Mouse (Mus musculus) myocyte (in vitro differentiated cells): ENCODE data around the gene Lrrc75a.

ENCODE experiments used
- E2F4 ChIP-seq: IDR thresholded peaks from one replicate; pipeline ENCODE4 v1.6.1; 2011; ENCODE audit warnings: mild to moderate bottlenecking, control low read depth, moderate library complexity; ENCODE audit not compliant: insufficient read depth
- MAX ChIP-seq: IDR thresholded peaks from one replicate; pipeline ENCODE4 v1.6.1; 2011; ENCODE audit warnings: low read depth, mild to moderate bottlenecking, control low read depth
- MYOD1 ChIP-seq, 3 experiments: IDR thresholded peaks; one replicate each; pipeline ENCODE4 v1.6.1; 2011; ENCODE audit warnings: control low read depth in 2 of 3, low read depth in 2 of 3, mild to moderate bottlenecking in 2 of 3, moderate library complexity in 1 of 3; ENCODE audit not compliant: insufficient read length in 2 of 3, control insufficient read depth in 1 of 3
- POLR2A ChIP-seq: IDR thresholded peaks from one replicate; pipeline ENCODE4 v1.6.1; 2011; ENCODE audit warnings: low read depth, mild to moderate bottlenecking, control low read depth, moderate library complexity; ENCODE audit not compliant: insufficient read length
- POLR2AphosphoS2 ChIP-seq: IDR thresholded peaks from one replicate; pipeline ENCODE4 v1.6.1; 2011; ENCODE audit warnings: low read depth, control low read depth; ENCODE audit not compliant: insufficient read length
- REST ChIP-seq: IDR thresholded peaks from one replicate; pipeline ENCODE4 v1.6.1; 2011; ENCODE audit warnings: mild to moderate bottlenecking, control low read depth, moderate library complexity; ENCODE audit not compliant: insufficient read depth, insufficient read length
- SRF ChIP-seq: IDR thresholded peaks from one replicate; pipeline ENCODE4 v1.6.1; 2011; ENCODE audit warnings: low read depth; ENCODE audit not compliant: control insufficient read depth, insufficient read length
- TCF12 ChIP-seq: IDR thresholded peaks from one replicate; pipeline ENCODE4 v1.6.1; 2011; ENCODE audit warnings: mild to moderate bottlenecking, control low read depth; ENCODE audit not compliant: poor library complexity, insufficient read depth, severe bottlenecking
- TCF3 ChIP-seq: IDR thresholded peaks from one replicate; pipeline ENCODE4 v1.6.1; 2011; ENCODE audit warnings: low read depth, control low read depth; ENCODE audit not compliant: insufficient read length
- USF1 ChIP-seq: IDR thresholded peaks from one replicate; pipeline ENCODE4 v1.6.1; 2011; ENCODE audit warnings: low read depth, mild to moderate bottlenecking, control low read depth, moderate library complexity

GRCm38 (mm10) chr11:62612604-62613003 lies 35.7 kb downstream of the Lrrc75a start:
- TF ChIP-seq POLR2A (no peak), REST (no peak), USF1 (no peak), MYOD1 (IDR thresholded peaks at IDR 0.05; ENCODE audit: control insufficient read depth in 1 of 3, insufficient read length in 2 of 3, low read depth in 2 of 3) (no peak), POLR2AphosphoS2 (no peak), TCF12 (no peak), E2F4 (no peak), SRF (no peak), TCF3 (no peak), MAX (no peak)
